Mouse (Mus musculus): ENCODE data around the gene Gdf11. TPM values are rescaled to one million over a fixed set of nuclear protein-coding genes. Genes with fewer than 3 reads are reported as not detected.

Gdf11 gene
- polyA plus RNA-seq, 1 experiment from 2014 or later: 0.23 TPM

DNA sequence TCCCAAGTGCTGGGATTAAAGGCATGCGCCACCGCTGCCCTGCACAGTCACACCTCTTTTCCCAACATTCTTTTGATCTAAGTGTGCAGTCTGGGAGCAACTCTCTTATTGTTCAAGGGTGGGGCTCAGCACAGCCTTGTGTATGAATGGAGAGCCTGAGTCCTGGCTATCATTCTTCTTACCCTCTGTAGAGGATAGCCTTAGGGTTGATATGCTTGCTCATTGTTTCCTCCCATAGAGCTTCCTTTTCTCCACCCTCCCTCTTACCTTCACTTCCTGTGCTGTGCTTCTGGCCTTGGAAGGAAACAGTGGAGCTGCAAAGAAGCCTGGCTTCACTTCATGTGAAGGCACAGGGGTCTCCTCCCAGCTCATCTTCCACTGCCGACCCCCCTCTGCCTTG lies 9.2 kb upstream of the Gdf11 start, which contains the start of gene Cd63:
TSS of gene Cd63 (plus strand) at position 292 of the 400 bp plus-strand sequence.
- peaks cover 4% of the 10 kb centered on the region; the same call in 1 of the 2 replicates for H3K4me1 ChIP-seq (ENCODE audit: insufficient read depth)
- no peaks in the 10 kb centered on the region for H3K36me3 ChIP-seq (replicated peaks; ENCODE audit: insufficient read depth, low read length)
- 72% methylated on average over 3 of the region's 3 CpGs for whole genome bisulfite sequencing (ENCODE audit: insufficient replicate concordance)
- no peaks in the 10 kb centered on the region for H3K9me3 ChIP-seq (ENCODE audit: low read length)
- H3K27ac ChIP-seq (ENCODE audit: low read depth): 0 out of 2 replicates have a peak within 1 kb of the TSS, but pooled peaks have one; percentile 13
- H3K4me2 ChIP-seq (ENCODE audit: low read depth, low read length): peak within 1 kb of the TSS; percentile 6
- peaks cover 18% of the 10 kb centered on the region for H3K27me3 ChIP-seq (ENCODE audit: insufficient read depth, low read length)
- TF ChIP-seq EP300 (IDR thresholded peaks at IDR 0.05; ENCODE audit: low read depth): no peak
- no peak for TF ChIP-seq CTCF (IDR thresholded peaks at IDR 0.05; ENCODE audit: low read depth)
- ATAC-seq: no peak
- H3K4me3 ChIP-seq (ENCODE audit: low read depth, low read length): no peak within 1 kb of the TSS
- no peak for DNase-seq
- H3K9ac ChIP-seq (replicated peaks): no peak within 1 kb of the TSS

DNA sequence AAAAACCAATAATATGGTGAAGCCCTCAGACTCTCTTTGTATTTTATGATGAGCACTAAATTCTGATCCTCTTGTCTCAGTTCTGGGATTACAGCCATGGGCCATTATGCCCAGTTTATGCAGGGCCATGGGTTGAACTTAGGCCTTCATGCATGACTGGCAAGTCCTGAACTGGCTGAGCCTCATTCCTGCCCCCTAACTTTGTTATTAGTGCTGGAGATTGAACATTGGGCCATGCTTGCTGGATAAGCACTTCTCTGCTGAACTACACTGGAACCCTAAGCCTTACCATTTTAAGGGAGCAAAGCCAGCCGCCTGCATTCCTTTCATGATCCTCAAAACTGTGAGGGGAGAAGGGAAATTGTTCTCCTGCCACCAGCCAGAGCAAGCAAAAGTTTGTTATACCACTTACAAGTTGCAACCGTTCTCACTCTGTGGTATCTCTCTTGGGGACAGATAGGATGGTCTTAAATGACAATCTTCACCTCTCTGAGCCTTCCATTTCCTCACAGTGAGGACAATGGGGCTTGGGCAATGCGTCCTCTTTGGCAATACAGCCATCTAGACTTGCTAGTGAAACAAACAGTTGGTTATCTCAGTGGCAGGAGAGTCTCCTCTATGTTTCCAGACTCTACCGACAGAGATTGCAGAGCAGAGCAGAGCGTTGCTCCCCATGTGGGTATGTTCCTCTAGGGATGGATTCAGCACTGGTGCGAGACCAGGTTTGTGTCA lies 8.4 kb upstream of the Gdf11 start:
- TF ChIP-seq EP300 (IDR thresholded peaks at IDR 0.05; ENCODE audit: low read depth) (no peak), CTCF (IDR thresholded peaks at IDR 0.05; ENCODE audit: low read depth) (no peak)
- Histone ChIP-seq H3K27me3 (ENCODE audit: insufficient read depth, low read length) (peaks cover 21% of the 10 kb centered on the region), H3K27ac (ENCODE audit: low read depth) (0 out of 2 replicates have a peak overlapping the region, but pooled peaks have one; percentile 13), H3K9ac (replicated peaks) (no peak overlapping the region), H3K4me1 (ENCODE audit: insufficient read depth) (peaks cover 6% of the 10 kb centered on the region; the same call in 1 of the 2 replicates), H3K36me3 (replicated peaks; ENCODE audit: insufficient read depth, low read length) (no peaks in the 10 kb centered on the region), H3K4me3 (ENCODE audit: low read depth, low read length) (no peak overlapping the region), H3K9me3 (ENCODE audit: low read length) (no peaks in the 10 kb centered on the region), H3K4me2 (ENCODE audit: low read depth, low read length) (no peak overlapping the region; the same call in 1 of the 2 replicates)
- no peak for ATAC-seq
- DNase-seq: no peak
- WGBS (ENCODE audit: insufficient replicate concordance): 56% methylated on average over 6 of the region's 6 CpGs

DNA sequence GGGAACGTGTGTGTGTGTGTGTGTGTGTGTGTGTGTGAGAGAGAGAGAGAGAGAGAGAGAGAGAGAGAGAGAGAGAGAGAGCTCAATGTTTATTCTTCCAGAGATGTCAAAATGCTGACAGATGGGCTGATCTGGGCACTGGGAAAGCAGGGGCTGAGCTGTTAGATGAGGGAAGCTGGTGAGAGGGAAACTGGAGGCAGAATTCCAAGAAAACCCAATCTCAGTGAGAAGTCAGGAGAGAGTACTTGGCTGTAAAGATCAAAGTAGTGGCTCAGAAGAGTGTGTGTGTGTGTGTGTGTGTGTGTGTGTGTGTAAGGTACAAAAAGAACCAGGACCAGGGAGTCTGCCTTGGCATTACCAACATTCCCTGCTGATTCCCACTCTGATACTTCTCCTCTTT lies 6.0 kb upstream of the Gdf11 start:
- Histone ChIP-seq H3K4me2 (ENCODE audit: low read depth, low read length) (no peak overlapping the region), H3K36me3 (replicated peaks; ENCODE audit: insufficient read depth, low read length) (no peaks in the 10 kb centered on the region), H3K27ac (ENCODE audit: low read depth) (no peak overlapping the region), H3K4me1 (ENCODE audit: insufficient read depth) (peaks cover 6% of the 10 kb centered on the region; the same call in 1 of the 2 replicates), H3K27me3 (ENCODE audit: insufficient read depth, low read length) (peaks cover 39% of the 10 kb centered on the region), H3K9me3 (ENCODE audit: low read length) (no peaks in the 10 kb centered on the region), H3K4me3 (ENCODE audit: low read depth, low read length) (no peak overlapping the region), H3K9ac (replicated peaks) (no peak overlapping the region)
- TF ChIP-seq CTCF (IDR thresholded peaks at IDR 0.05; ENCODE audit: low read depth) (no peak), EP300 (IDR thresholded peaks at IDR 0.05; ENCODE audit: low read depth) (no peak)
- 9% methylated on average over 1 of the region's 1 CpGs for WGBS (ENCODE audit: insufficient replicate concordance)
- ATAC-seq (no peak), DNase-seq (no peak)

DNA sequence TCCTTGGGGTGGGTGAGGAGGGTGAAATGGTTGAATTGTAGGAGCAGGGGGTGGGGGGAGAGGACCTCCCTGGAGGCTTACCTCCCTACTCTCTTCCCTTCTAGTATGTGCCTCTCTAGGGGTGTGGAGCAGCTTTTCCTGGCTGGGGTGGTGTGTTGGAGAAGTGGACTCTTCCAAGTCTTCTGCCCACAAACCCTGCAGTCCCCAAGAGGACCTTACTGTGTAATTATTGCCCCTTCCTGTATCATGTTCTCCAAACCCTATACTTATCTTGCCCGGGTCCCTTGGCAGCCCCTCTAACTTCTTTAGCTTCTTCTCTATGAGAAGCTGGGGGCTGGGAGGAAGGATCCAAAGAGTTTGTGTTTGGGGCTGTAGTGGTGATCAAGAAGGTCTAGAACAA lies 5.3 kb upstream of the Gdf11 start:
- Histone ChIP-seq H3K27me3 (ENCODE audit: insufficient read depth, low read length) (peaks cover 46% of the 10 kb centered on the region), H3K4me2 (ENCODE audit: low read depth, low read length) (no peak overlapping the region), H3K4me1 (ENCODE audit: insufficient read depth) (peaks cover 8% of the 10 kb centered on the region; the same call in 1 of the 2 replicates), H3K4me3 (ENCODE audit: low read depth, low read length) (no peak overlapping the region), H3K9me3 (ENCODE audit: low read length) (no peaks in the 10 kb centered on the region), H3K36me3 (replicated peaks; ENCODE audit: insufficient read depth, low read length) (no peaks in the 10 kb centered on the region), H3K27ac (ENCODE audit: low read depth) (no peak overlapping the region), H3K9ac (replicated peaks) (no peak overlapping the region)
- TF ChIP-seq CTCF (IDR thresholded peaks at IDR 0.05; ENCODE audit: low read depth): no peak
- no peak for TF ChIP-seq EP300 (IDR thresholded peaks at IDR 0.05; ENCODE audit: low read depth)
- WGBS (ENCODE audit: insufficient replicate concordance): 14% methylated on average over 1 of the region's 1 CpGs
- ATAC-seq (no peak), DNase-seq (no peak)

DNA sequence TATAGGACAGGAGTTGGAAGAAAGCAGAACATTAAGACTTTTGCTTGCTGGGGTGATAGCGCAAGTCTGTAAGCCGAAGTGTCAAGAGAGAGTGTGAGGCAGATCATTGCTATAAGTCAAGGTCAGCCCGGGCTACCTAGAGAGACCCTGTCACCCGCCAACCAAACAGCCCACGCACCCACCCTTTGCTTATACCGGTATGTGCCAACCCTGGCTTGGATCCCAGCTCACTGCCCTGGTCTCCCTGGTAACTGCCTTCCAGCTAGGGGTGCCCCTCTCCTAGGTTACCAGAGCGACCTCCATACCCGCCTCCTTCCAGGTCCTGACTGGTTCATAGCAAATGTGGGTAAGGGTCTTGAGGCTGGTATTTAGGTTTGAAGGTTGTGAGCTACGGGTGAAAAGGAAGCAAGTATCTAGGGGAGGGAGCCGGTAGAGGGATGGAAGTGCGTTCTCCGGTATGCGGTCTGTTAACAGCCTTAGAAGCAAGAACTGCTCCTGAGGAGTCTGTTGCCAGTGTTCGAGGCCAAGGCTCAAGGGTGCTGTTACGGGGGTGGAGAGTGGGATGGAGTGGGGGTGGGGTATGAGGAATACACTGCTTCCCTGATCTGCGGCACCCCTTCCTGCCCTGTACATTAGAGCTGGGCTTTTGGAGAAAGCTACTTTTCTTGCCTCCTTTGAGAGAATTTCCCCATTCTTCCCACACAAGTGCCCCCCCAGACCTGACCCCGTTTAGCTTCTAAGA lies 4.6 kb upstream of the Gdf11 start:
- H3K9ac ChIP-seq (replicated peaks): no peak overlapping the region; the same call in 1 of the 2 replicates
- H3K36me3 ChIP-seq (replicated peaks; ENCODE audit: insufficient read depth, low read length): no peaks in the 10 kb centered on the region
- peak overlapping the region; percentile 39 for H3K4me2 ChIP-seq (ENCODE audit: low read depth, low read length)
- H3K27ac ChIP-seq (ENCODE audit: low read depth): no peak overlapping the region
- TF ChIP-seq EP300 (IDR thresholded peaks at IDR 0.05; ENCODE audit: low read depth): no peak
- no peak for TF ChIP-seq CTCF (IDR thresholded peaks at IDR 0.05; ENCODE audit: low read depth)
- no peaks in the 10 kb centered on the region for H3K9me3 ChIP-seq (ENCODE audit: low read length)
- H3K27me3 ChIP-seq (ENCODE audit: insufficient read depth, low read length): peaks cover 47% of the 10 kb centered on the region
- 5% methylated on average over 17 of the region's 17 CpGs for WGBS (ENCODE audit: insufficient replicate concordance)
- DNase-seq: no peak
- H3K4me1 ChIP-seq (ENCODE audit: insufficient read depth): peaks cover 8% of the 10 kb centered on the region
- no peak overlapping the region for H3K4me3 ChIP-seq (ENCODE audit: low read depth, low read length)
- ATAC-seq: peak; percentile 18; the same call in 1 of the 2 replicates

DNA sequence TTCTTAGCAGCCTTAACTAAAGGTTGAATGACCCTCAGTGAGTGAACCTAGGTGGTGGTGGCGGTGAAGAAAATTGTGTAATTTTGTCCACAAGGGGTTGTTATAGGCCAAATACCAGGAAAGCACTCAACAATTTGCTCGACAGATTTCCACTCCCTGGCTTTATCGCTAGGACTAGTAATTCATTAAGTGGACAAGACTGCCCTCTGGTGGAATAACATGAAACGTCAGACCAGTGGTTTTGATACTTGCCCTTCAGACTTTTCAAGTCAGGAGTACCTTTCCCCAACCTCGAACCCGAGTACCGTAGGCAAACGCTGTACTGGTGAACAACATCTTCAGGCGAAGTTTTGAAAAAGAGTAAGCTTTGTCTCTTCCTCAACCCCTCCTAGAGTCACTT lies 3.9 kb upstream of the Gdf11 start:
- TF ChIP-seq CTCF (IDR thresholded peaks at IDR 0.05; ENCODE audit: low read depth) (peak; percentile 85), EP300 (IDR thresholded peaks at IDR 0.05; ENCODE audit: low read depth) (no peak)
- Histone ChIP-seq H3K4me1 (ENCODE audit: insufficient read depth) (peaks cover 14% of the 10 kb centered on the region), H3K27ac (ENCODE audit: low read depth) (no peak overlapping the region), H3K4me3 (ENCODE audit: low read depth, low read length) (no peak overlapping the region), H3K9me3 (ENCODE audit: low read length) (no peaks in the 10 kb centered on the region), H3K9ac (replicated peaks) (no peak overlapping the region), H3K27me3 (ENCODE audit: insufficient read depth, low read length) (peaks cover 53% of the 10 kb centered on the region), H3K36me3 (replicated peaks; ENCODE audit: insufficient read depth, low read length) (no peaks in the 10 kb centered on the region), H3K4me2 (ENCODE audit: low read depth, low read length) (peak overlapping the region; percentile 39)
- 0% methylated on average over 9 of the region's 9 CpGs for WGBS (ENCODE audit: insufficient replicate concordance)
- DNase-seq: peak; percentile 68
- ATAC-seq: peak; percentile 66
